Mouse (Mus musculus): ENCODE measurements around the gene Fam89b. TPM values are rescaled to one million over a fixed set of nuclear protein-coding genes. Genes with fewer than 3 reads are reported as not detected.
A peak's percentile ranks its signal among the peaks of the same experiment; 100 is the strongest.

Fam89b gene
- total RNA-seq, 1 experiment: 16.4 TPM

GRCm38 (mm10) chr19:5724549-5724941, 4.9 kb downstream of the Fam89b start:
- no peak overlapping the region for H3K4me3 ChIP-seq (ENCODE audit: insufficient read depth in 1 of 2, low read depth in 1 of 2, low read length in 2 of 2, poor library complexity in 1 of 2, severe bottlenecking in 1 of 2)
- H3K9ac ChIP-seq (ENCODE audit: insufficient read depth, low read depth, low read length, poor library complexity, severe bottlenecking): no peak overlapping the region
- no peaks in the 10 kb centered on the region for H3K9me3 ChIP-seq (ENCODE audit: control insufficient read depth, insufficient read depth, low read depth, low read length)
- H3K27ac ChIP-seq (ENCODE audit: insufficient read depth, low read depth, low read length, poor library complexity, severe bottlenecking): no peak overlapping the region
- in situ Hi-C loops (cut with MboI; ENCODE audit: low sequenced_read_pairs in 2 of 2, unreplicated experiment in 2 of 2): no loop called here
- DNase-seq (ENCODE audit: low read depth, low spot score): no peak
- H3K4me1 ChIP-seq (ENCODE audit: control insufficient read depth in 2 of 2, insufficient read depth in 2 of 2, low read length in 2 of 2, poor library complexity in 1 of 2): peaks cover 2 to 25% of the 10 kb centered on the region in 2 experiments; a peak in 2 of 4 replicates
- TF ChIP-seq ZNF384 (IDR thresholded peaks at IDR 0.05; ENCODE audit: low read depth, low read length) (no peak), CHD2 (IDR thresholded peaks at IDR 0.05; ENCODE audit: low read depth, low read length) (no peak), HCFC1 (IDR thresholded peaks at IDR 0.05; ENCODE audit: borderline replicate concordance, insufficient read depth, low read length) (no peak), MAFK (IDR thresholded peaks at IDR 0.05; ENCODE audit: insufficient read depth, low read depth, low read length) (no peak), ZC3H11A (IDR thresholded peaks at IDR 0.05; ENCODE audit: borderline replicate concordance, low read depth, low read length) (no peak)
- peaks cover 3% of the 10 kb centered on the region; the same call in 1 of the 2 replicates for H3K36me3 ChIP-seq (ENCODE audit: control insufficient read depth, insufficient read depth, low read length, poor library complexity, severe bottlenecking)

GRCm38 (mm10) chr19:5723934-5724548, 5.4 kb downstream of the Fam89b start:
- no peak for TF ChIP-seq HCFC1 (IDR thresholded peaks at IDR 0.05; ENCODE audit: borderline replicate concordance, insufficient read depth, low read length)
- TF ChIP-seq ZC3H11A (IDR thresholded peaks at IDR 0.05; ENCODE audit: borderline replicate concordance, low read depth, low read length): no peak
- TF ChIP-seq CHD2 (IDR thresholded peaks at IDR 0.05; ENCODE audit: low read depth, low read length): no peak
- TF ChIP-seq ZNF384 (IDR thresholded peaks at IDR 0.05; ENCODE audit: low read depth, low read length): no peak
- no peak for TF ChIP-seq MAFK (IDR thresholded peaks at IDR 0.05; ENCODE audit: insufficient read depth, low read depth, low read length)
- Histone ChIP-seq H3K9me3 (ENCODE audit: control insufficient read depth, insufficient read depth, low read depth, low read length) (no peaks in the 10 kb centered on the region), H3K9ac (ENCODE audit: insufficient read depth, low read depth, low read length, poor library complexity, severe bottlenecking) (no peak overlapping the region), H3K27ac (ENCODE audit: insufficient read depth, low read depth, low read length, poor library complexity, severe bottlenecking) (no peak overlapping the region), H3K4me3 (ENCODE audit: insufficient read depth in 1 of 2, low read depth in 1 of 2, low read length in 2 of 2, poor library complexity in 1 of 2, severe bottlenecking in 1 of 2) (no peak overlapping the region), H3K4me1 (ENCODE audit: control insufficient read depth in 2 of 2, insufficient read depth in 2 of 2, low read length in 2 of 2, poor library complexity in 1 of 2) (peaks cover 2 to 25% of the 10 kb centered on the region in 2 experiments; a peak in 2 of 4 replicates), H3K36me3 (ENCODE audit: control insufficient read depth, insufficient read depth, low read length, poor library complexity, severe bottlenecking) (peaks cover 3% of the 10 kb centered on the region; the same call in 1 of the 2 replicates)
- in situ Hi-C loops (cut with MboI; ENCODE audit: low sequenced_read_pairs in 2 of 2, unreplicated experiment in 2 of 2): no loop called here
- no peak for DNase-seq (ENCODE audit: low read depth, low spot score)

GRCm38 (mm10) chr19:5722848-5723425, 6.5 kb downstream of the Fam89b start:
- TF ChIP-seq HCFC1 (IDR thresholded peaks at IDR 0.05; ENCODE audit: borderline replicate concordance, insufficient read depth, low read length): no peak
- TF ChIP-seq ZC3H11A (IDR thresholded peaks at IDR 0.05; ENCODE audit: borderline replicate concordance, low read depth, low read length): no peak
- TF ChIP-seq MAFK (IDR thresholded peaks at IDR 0.05; ENCODE audit: insufficient read depth, low read depth, low read length): no peak
- TF ChIP-seq CHD2 (IDR thresholded peaks at IDR 0.05; ENCODE audit: low read depth, low read length): no peak
- TF ChIP-seq ZNF384 (IDR thresholded peaks at IDR 0.05; ENCODE audit: low read depth, low read length): no peak
- peaks cover 2 to 19% of the 10 kb centered on the region in 2 experiments; a peak in 2 of 4 replicates for H3K4me1 ChIP-seq (ENCODE audit: control insufficient read depth in 2 of 2, insufficient read depth in 2 of 2, low read length in 2 of 2, poor library complexity in 1 of 2)
- peaks cover 3% of the 10 kb centered on the region; the same call in 1 of the 2 replicates for H3K36me3 ChIP-seq (ENCODE audit: control insufficient read depth, insufficient read depth, low read length, poor library complexity, severe bottlenecking)
- no peak overlapping the region for H3K27ac ChIP-seq (ENCODE audit: insufficient read depth, low read depth, low read length, poor library complexity, severe bottlenecking)
- H3K9ac ChIP-seq (ENCODE audit: insufficient read depth, low read depth, low read length, poor library complexity, severe bottlenecking): no peak overlapping the region
- in situ Hi-C loops (cut with MboI; ENCODE audit: low sequenced_read_pairs in 2 of 2, unreplicated experiment in 2 of 2): no loop called here
- no peak overlapping the region for H3K4me3 ChIP-seq (ENCODE audit: insufficient read depth in 1 of 2, low read depth in 1 of 2, low read length in 2 of 2, poor library complexity in 1 of 2, severe bottlenecking in 1 of 2)
- DNase-seq (ENCODE audit: low read depth, low spot score): no peak
- no peaks in the 10 kb centered on the region for H3K9me3 ChIP-seq (ENCODE audit: control insufficient read depth, insufficient read depth, low read depth, low read length)

- no peaks in the 10 kb centered on the region for H3K9me3 ChIP-seq (ENCODE audit: control insufficient read depth, insufficient read depth, low read depth, low read length)
- DNase-seq (ENCODE audit: low read depth, low spot score): no peak
- H3K27ac ChIP-seq (ENCODE audit: insufficient read depth, low read depth, low read length, poor library complexity, severe bottlenecking): peak overlapping the region; percentile 9; the same call in 1 of the 2 replicates
- TF ChIP-seq HCFC1 (IDR thresholded peaks at IDR 0.05; ENCODE audit: borderline replicate concordance, insufficient read depth, low read length): no peak
- no peak overlapping the region for H3K4me3 ChIP-seq (ENCODE audit: insufficient read depth in 1 of 2, low read depth in 1 of 2, low read length in 2 of 2, poor library complexity in 1 of 2, severe bottlenecking in 1 of 2)
- in situ Hi-C loops (cut with MboI; ENCODE audit: low sequenced_read_pairs in 2 of 2, unreplicated experiment in 2 of 2): no loop called here
- H3K36me3 ChIP-seq (ENCODE audit: control insufficient read depth, insufficient read depth, low read length, poor library complexity, severe bottlenecking): peaks cover 3% of the 10 kb centered on the region; the same call in 1 of the 2 replicates
- no peak overlapping the region for H3K9ac ChIP-seq (ENCODE audit: insufficient read depth, low read depth, low read length, poor library complexity, severe bottlenecking)
- H3K4me1 ChIP-seq (ENCODE audit: control insufficient read depth in 2 of 2, insufficient read depth in 2 of 2, low read length in 2 of 2, poor library complexity in 1 of 2): peaks cover 2 to 13% of the 10 kb centered on the region in 2 experiments; a peak in 2 of 4 replicates
These were observed 8.2 kb downstream of the Fam89b start for GRCm38 (mm10) chr19:5721233-5721632.

All from ES-E14 (cell line).